Mouse (Mus musculus): Measurements from ENCODE around the gene Dpep1. TPM values are rescaled to one million over a fixed set of nuclear protein-coding genes. Genes with fewer than 3 reads are reported as not detected.

The Dpep1 gene
- polyA plus RNA-seq, 1 experiment: 0.92 TPM

- no peak overlapping the region for H3K4me3 ChIP-seq (ENCODE audit: insufficient read depth, poor library complexity, severe bottlenecking)
- peaks cover 3% of the 10 kb centered on the region for H3K36me3 ChIP-seq (ENCODE audit: control insufficient read depth, insufficient read depth)
- no peaks in the 10 kb centered on the region for H3K79me2 ChIP-seq (ENCODE audit: control insufficient read depth, insufficient read depth)
Measured at GRCm38 (mm10) chr8:123244382-123244781, 58.3 kb downstream of the Dpep1 start.

GRCm38 (mm10) chr8:123245543-123245942 lies 59.5 kb downstream of the Dpep1 start:
- no peak for TF ChIP-seq USF1 (IDR thresholded peaks at IDR 0.05; ENCODE audit: low read depth)
- TF ChIP-seq CTCF (IDR thresholded peaks at IDR 0.05; ENCODE audit: control insufficient read depth, insufficient read depth, insufficient read length): no peak
- H3K36me3 ChIP-seq (ENCODE audit: control insufficient read depth, insufficient read depth): peaks cover 7% of the 10 kb centered on the region
- H3K79me2 ChIP-seq (ENCODE audit: control insufficient read depth, insufficient read depth): no peaks in the 10 kb centered on the region

More at GRCm38 (mm10) chr8:123244382-123244781, 58.3 kb downstream of the Dpep1 start:
- TF ChIP-seq FOSL1 (IDR thresholded peaks at IDR 0.05; ENCODE audit: insufficient read depth, low read length, poor library complexity, severe bottlenecking): no peak
- TF ChIP-seq MYOG (IDR thresholded peaks at IDR 0.05; ENCODE audit: control insufficient read depth, extremely low read depth, insufficient read length): no peak
- H3ac ChIP-seq (ENCODE audit: control insufficient read depth, insufficient read length, low read depth): no peak overlapping the region
- H3K27me3 ChIP-seq (ENCODE audit: control insufficient read depth, insufficient read depth, insufficient read length): no peaks in the 10 kb centered on the region
- no peaks in the 10 kb centered on the region for H3K79me3 ChIP-seq (ENCODE audit: low read depth)

GRCm38 (mm10) chr8:123247748-123248147 lies 61.7 kb downstream of the Dpep1 start:
- Histone ChIP-seq H3ac (ENCODE audit: control insufficient read depth, insufficient read length, low read depth) (no peak overlapping the region), H3K27me3 (ENCODE audit: control insufficient read depth, insufficient read depth, insufficient read length) (no peaks in the 10 kb centered on the region), H3K79me2 (ENCODE audit: control insufficient read depth, insufficient read depth) (peaks cover 2% of the 10 kb centered on the region), H3K79me3 (ENCODE audit: low read depth) (no peaks in the 10 kb centered on the region), H3K4me3 (ENCODE audit: insufficient read depth, poor library complexity, severe bottlenecking) (no peak overlapping the region), H3K36me3 (ENCODE audit: control insufficient read depth, insufficient read depth) (peaks cover 8% of the 10 kb centered on the region)
- TF ChIP-seq USF1 (IDR thresholded peaks at IDR 0.05; ENCODE audit: low read depth): no peak
- TF ChIP-seq CTCF (IDR thresholded peaks at IDR 0.05; ENCODE audit: control insufficient read depth, insufficient read depth, insufficient read length): no peak
- no peak for TF ChIP-seq MAX (IDR thresholded peaks at IDR 0.05)
- no peak for TF ChIP-seq MYOG (IDR thresholded peaks at IDR 0.05; ENCODE audit: control insufficient read depth, extremely low read depth, insufficient read length)
- no peak for TF ChIP-seq MYOD1 (IDR thresholded peaks at IDR 0.05; ENCODE audit: control insufficient read depth, insufficient read length, low read depth)
- TF ChIP-seq FOSL1 (IDR thresholded peaks at IDR 0.05; ENCODE audit: insufficient read depth, low read length, poor library complexity, severe bottlenecking): no peak
- TF ChIP-seq CEBPB (IDR thresholded peaks at IDR 0.05; ENCODE audit: low read depth): no peak

More at GRCm38 (mm10) chr8:123245543-123245942, 59.5 kb downstream of the Dpep1 start:
- no peaks in the 10 kb centered on the region for H3K79me3 ChIP-seq (ENCODE audit: low read depth)
- no peaks in the 10 kb centered on the region for H3K27me3 ChIP-seq (ENCODE audit: control insufficient read depth, insufficient read depth, insufficient read length)
- no peak overlapping the region for H3ac ChIP-seq (ENCODE audit: control insufficient read depth, insufficient read length, low read depth)
- no peak overlapping the region for H3K4me3 ChIP-seq (ENCODE audit: insufficient read depth, poor library complexity, severe bottlenecking)

- H3K4me3 ChIP-seq (ENCODE audit: insufficient read depth, poor library complexity, severe bottlenecking): no peak overlapping the region
- no peaks in the 10 kb centered on the region for H3K27me3 ChIP-seq (ENCODE audit: control insufficient read depth, insufficient read depth, insufficient read length)
- H3ac ChIP-seq (ENCODE audit: control insufficient read depth, insufficient read length, low read depth): no peak overlapping the region
- TF ChIP-seq CEBPB (IDR thresholded peaks at IDR 0.05; ENCODE audit: low read depth) (no peak), USF1 (IDR thresholded peaks at IDR 0.05; ENCODE audit: low read depth) (no peak), MYOG (IDR thresholded peaks at IDR 0.05; ENCODE audit: control insufficient read depth, extremely low read depth, insufficient read length) (no peak), MAX (IDR thresholded peaks at IDR 0.05) (no peak), FOSL1 (IDR thresholded peaks at IDR 0.05; ENCODE audit: insufficient read depth, low read length, poor library complexity, severe bottlenecking) (no peak), MYOD1 (IDR thresholded peaks at IDR 0.05; ENCODE audit: control insufficient read depth, insufficient read length, low read depth) (no peak), CTCF (IDR thresholded peaks at IDR 0.05; ENCODE audit: control insufficient read depth, insufficient read depth, insufficient read length) (no peak)
- H3K36me3 ChIP-seq (ENCODE audit: control insufficient read depth, insufficient read depth): peaks cover 8% of the 10 kb centered on the region
- peaks cover 11% of the 10 kb centered on the region for H3K79me2 ChIP-seq (ENCODE audit: control insufficient read depth, insufficient read depth)
- no peaks in the 10 kb centered on the region for H3K79me3 ChIP-seq (ENCODE audit: low read depth)
Measured at GRCm38 (mm10) chr8:123248596-123248995, 62.6 kb downstream of the Dpep1 start.

GRCm38 (mm10) chr8:123250940-123251339 lies 64.9 kb downstream of the Dpep1 start:
- peaks cover 29% of the 10 kb centered on the region for H3K79me2 ChIP-seq (ENCODE audit: control insufficient read depth, insufficient read depth)
- peaks cover 6% of the 10 kb centered on the region for H3K79me3 ChIP-seq (ENCODE audit: low read depth)
- no peak for TF ChIP-seq MAX (IDR thresholded peaks at IDR 0.05)
- TF ChIP-seq USF1 (IDR thresholded peaks at IDR 0.05; ENCODE audit: low read depth): no peak
- TF ChIP-seq CEBPB (IDR thresholded peaks at IDR 0.05; ENCODE audit: low read depth): no peak
- TF ChIP-seq FOSL1 (IDR thresholded peaks at IDR 0.05; ENCODE audit: insufficient read depth, low read length, poor library complexity, severe bottlenecking): no peak
- no peak for TF ChIP-seq MYOG (IDR thresholded peaks at IDR 0.05; ENCODE audit: control insufficient read depth, extremely low read depth, insufficient read length)
- TF ChIP-seq CTCF (IDR thresholded peaks at IDR 0.05; ENCODE audit: control insufficient read depth, insufficient read depth, insufficient read length): no peak
- TF ChIP-seq MYOD1 (IDR thresholded peaks at IDR 0.05; ENCODE audit: control insufficient read depth, insufficient read length, low read depth): no peak
- H3K4me3 ChIP-seq (ENCODE audit: insufficient read depth, poor library complexity, severe bottlenecking): no peak overlapping the region
- H3ac ChIP-seq (ENCODE audit: control insufficient read depth, insufficient read length, low read depth): no peak overlapping the region
- no peaks in the 10 kb centered on the region for H3K27me3 ChIP-seq (ENCODE audit: control insufficient read depth, insufficient read depth, insufficient read length)
- H3K36me3 ChIP-seq (ENCODE audit: control insufficient read depth, insufficient read depth): peaks cover 8% of the 10 kb centered on the region

Other genes starting within 250 kb of the Dpep1 start
- gene Ankrd11, start 144.0 kb upstream of the Dpep1 start, polyA plus RNA-seq (2012; fragmentation: generic; extraction: Trizol): 32.5 TPM
- gene Spg7, start 123.3 kb upstream of the Dpep1 start, polyA plus RNA-seq (2012; fragmentation: generic; extraction: Trizol): 57.4 TPM
- 3,422 TPM for gene Rpl13, start 83.9 kb upstream of the Dpep1 start, polyA plus RNA-seq (2012; fragmentation: generic; extraction: Trizol)
- gene Cpne7, start 68.9 kb upstream of the Dpep1 start, polyA plus RNA-seq (2012; fragmentation: generic; extraction: Trizol): 0.04 TPM
- gene Sult5a1, start 27.9 kb upstream of the Dpep1 start, polyA plus RNA-seq (2012; fragmentation: generic; extraction: Trizol): 0.05 TPM
- 94.4 TPM for gene Chmp1a, start 26.5 kb downstream of the Dpep1 start, polyA plus RNA-seq (2012; fragmentation: generic; extraction: Trizol)
- 1.1 TPM for gene Spata33, start 26.6 kb downstream of the Dpep1 start, polyA plus RNA-seq (2012; fragmentation: generic; extraction: Trizol)
- 23.8 TPM for gene Cdk10, start 38.6 kb downstream of the Dpep1 start, polyA plus RNA-seq (2012; fragmentation: generic; extraction: Trizol)
- 0.89 TPM for gene Spata2l, start 50.0 kb downstream of the Dpep1 start, polyA plus RNA-seq (2012; fragmentation: generic; extraction: Trizol)
- gene Zfp276, start 68.0 kb downstream of the Dpep1 start, polyA plus RNA-seq (2012; fragmentation: generic; extraction: Trizol): 10.6 TPM
- gene Vps9d1, start 68.1 kb downstream of the Dpep1 start, polyA plus RNA-seq (2012; fragmentation: generic; extraction: Trizol): 8.5 TPM
- gene Fanca, start 132.3 kb downstream of the Dpep1 start, polyA plus RNA-seq (2012; fragmentation: generic; extraction: Trizol): 14.0 TPM
- gene Spire2, start 146.5 kb downstream of the Dpep1 start, polyA plus RNA-seq (2012; fragmentation: generic; extraction: Trizol): 5.1 TPM
- gene Tcf25, start 187.5 kb downstream of the Dpep1 start, polyA plus RNA-seq (2012; fragmentation: generic; extraction: Trizol): 128 TPM
- gene Mc1r, start 220.9 kb downstream of the Dpep1 start, polyA plus RNA-seq (2012; fragmentation: generic; extraction: Trizol): 0.01 TPM
- 140 TPM for gene Tubb3, start 225.2 kb downstream of the Dpep1 start, polyA plus RNA-seq (2012; fragmentation: generic; extraction: Trizol)
- gene Def8, start 237.3 kb downstream of the Dpep1 start, polyA plus RNA-seq (2012; fragmentation: generic; extraction: Trizol): 23.9 TPM

All from C2C12 (cell line).